ENCODE assay signal across 8 mouse cellular contexts in genomic region chr7:28169489-28170422, GRCm38 (mm10). TPM values are rescaled to one million over a fixed set of nuclear protein-coding genes. Genes with fewer than 3 reads are reported as not detected.
DNase-seq lines count a peak whose midpoint lies in the region; ATAC-seq and TF ChIP-seq lines count a peak whose summit lies in the region.

Fbl (plus strand) TSS chr7:28169710.

- H3K9ac ChIP-seq in heart, embryonic 12.5 days, result peak within 1 kb of the TSS; percentile 86
- peak within 1 kb of the TSS; percentile 66 for H3K9ac ChIP-seq in kidney, postnatal 0 days (ENCODE audit: low read depth, low read length)
- peak within 1 kb of the TSS; percentile 90 for H3K9ac ChIP-seq in liver, embryonic 11.5 days (ENCODE audit: low read depth, low read length)
- H3K9ac ChIP-seq in stomach, embryonic 14.5 days (replicated peaks; ENCODE audit: low read depth, low read length), result peak within 1 kb of the TSS; percentile 63

- H3K4me1 ChIP-seq in erythroblast, embryonic 14.5 days (ENCODE audit: control insufficient read depth), result peaks cover 48% of the 10 kb centered on the region
- H3K4me1 ChIP-seq in heart, embryonic 12.5 days (replicated peaks), result peaks cover 27% of the 10 kb centered on the region
- H3K4me1 ChIP-seq in kidney, postnatal 0 days (replicated peaks; ENCODE audit: insufficient read depth, low read length), result peaks cover 8% of the 10 kb centered on the region
- H3K4me1 ChIP-seq in liver, embryonic 11.5 days (replicated peaks; ENCODE audit: control insufficient read depth, insufficient read depth, low read length), result peaks cover 17% of the 10 kb centered on the region
- H3K4me1 ChIP-seq in stomach, embryonic 14.5 days (ENCODE audit: control insufficient read depth, insufficient read depth, low read length), result peaks cover 15% of the 10 kb centered on the region

- H3K27me3 ChIP-seq in C2C12 (ENCODE audit: control insufficient read depth, insufficient read depth, insufficient read length), result no peaks in the 10 kb centered on the region
- H3K27me3 ChIP-seq in erythroblast, embryonic 14.5 days (ENCODE audit: control insufficient read depth), result no peaks in the 10 kb centered on the region
- no peaks in the 10 kb centered on the region for H3K27me3 ChIP-seq in heart, embryonic 12.5 days (replicated peaks)
- no peaks in the 10 kb centered on the region for H3K27me3 ChIP-seq in kidney, postnatal 0 days (ENCODE audit: insufficient read depth, low read length)
- H3K27me3 ChIP-seq in liver, embryonic 11.5 days (replicated peaks; ENCODE audit: control insufficient read depth, insufficient read depth, low read length), result no peaks in the 10 kb centered on the region
- H3K27me3 ChIP-seq in stomach, embryonic 14.5 days (ENCODE audit: control insufficient read depth, insufficient read depth, low read length), result no peaks in the 10 kb centered on the region

- H3K79me2 ChIP-seq in C2C12 (ENCODE audit: control insufficient read depth, insufficient read depth), result peaks cover 55% of the 10 kb centered on the region

- TF ChIP-seq CTCF in C2C12 (IDR thresholded peaks at IDR 0.05; ENCODE audit: control insufficient read depth, insufficient read depth, insufficient read length), result no peak
- no peak for TF ChIP-seq CTCF in brain, embryonic 14.5 days (IDR thresholded peaks at IDR 0.05; ENCODE audit: borderline replicate concordance, extremely low read depth, insufficient read depth, insufficient read length)
- TF ChIP-seq CTCF in kidney, postnatal 0 days (IDR thresholded peaks at IDR 0.05; ENCODE audit: low read depth), result no peak

- peak; percentile 98 for DNase-seq in brain, embryonic 14.5 days (ENCODE audit: low read depth)
- peak; percentile 95 for DNase-seq in kidney, postnatal 0 days (ENCODE audit: low spot score)
- DNase-seq in liver, embryonic 11.5 days (ENCODE audit: low spot score), result peak; percentile 89
- peak; percentile 97 for DNase-seq in naive thymus-derived CD4-positive, alpha-beta T cell, adult 2 months (ENCODE audit: low read depth)

- WGBS in heart, embryonic 12.5 days, result under 1% methylated on average over 79 of the region's 80 CpGs
- under 1% methylated on average over 79 of the region's 80 CpGs for WGBS in kidney, postnatal 0 days
- under 1% methylated on average over 80 of the region's 80 CpGs for WGBS in liver, embryonic 11.5 days
- WGBS in stomach, embryonic 14.5 days, result under 1% methylated on average over 79 of the region's 80 CpGs

- H3K36me3 ChIP-seq in C2C12 (ENCODE audit: control insufficient read depth, insufficient read depth), result no peaks in the 10 kb centered on the region
- H3K36me3 ChIP-seq in erythroblast, embryonic 14.5 days (ENCODE audit: control insufficient read depth), result peaks cover 10% of the 10 kb centered on the region
- peaks cover 2% of the 10 kb centered on the region for H3K36me3 ChIP-seq in heart, embryonic 12.5 days
- H3K36me3 ChIP-seq in kidney, postnatal 0 days (ENCODE audit: insufficient read depth, low read length), result no peaks in the 10 kb centered on the region
- peaks cover under 1% of the 10 kb centered on the region; the same call in 1 of the 2 replicates for H3K36me3 ChIP-seq in liver, embryonic 11.5 days (ENCODE audit: control insufficient read depth, insufficient read depth, low read length)
- no peaks in the 10 kb centered on the region for H3K36me3 ChIP-seq in stomach, embryonic 14.5 days (ENCODE audit: control insufficient read depth, insufficient read depth, low read length)

- peak within 1 kb of the TSS; percentile 74 for H3K4me3 ChIP-seq in C2C12 (ENCODE audit: insufficient read depth, poor library complexity, severe bottlenecking)
- peak within 1 kb of the TSS; percentile 87 for H3K4me3 ChIP-seq in erythroblast, embryonic 14.5 days (replicated peaks)
- H3K4me3 ChIP-seq in heart, embryonic 12.5 days, result peak within 1 kb of the TSS; percentile 72
- H3K4me3 ChIP-seq in kidney, postnatal 0 days (replicated peaks; ENCODE audit: low read depth, low read length), result peak within 1 kb of the TSS; percentile 60
- peak within 1 kb of the TSS; percentile 89 for H3K4me3 ChIP-seq in liver, embryonic 11.5 days (ENCODE audit: low read depth, low read length)
- H3K4me3 ChIP-seq in stomach, embryonic 14.5 days (ENCODE audit: low read depth, low read length), result peak within 1 kb of the TSS; percentile 81

- TF ChIP-seq POLR2A in brain, embryonic 14.5 days (IDR thresholded peaks at IDR 0.05; ENCODE audit: borderline replicate concordance, extremely low read depth, insufficient read depth, insufficient read length, poor library complexity, severe bottlenecking), result peak; percentile 20; the same call in 1 of the 2 replicates

- peaks cover 50% of the 10 kb centered on the region for H3K79me3 ChIP-seq in C2C12 (ENCODE audit: low read depth)

- peak within 1 kb of the TSS; percentile 82 for H3K27ac ChIP-seq in heart, embryonic 12.5 days (ENCODE audit: poor library complexity, severe bottlenecking)
- H3K27ac ChIP-seq in kidney, postnatal 0 days, result peak within 1 kb of the TSS; percentile 89
- peak within 1 kb of the TSS; percentile 67 for H3K27ac ChIP-seq in liver, embryonic 11.5 days (ENCODE audit: low read depth, low read length)
- peak within 1 kb of the TSS; percentile 91 for H3K27ac ChIP-seq in stomach, embryonic 14.5 days (ENCODE audit: low read length)

- peak within 1 kb of the TSS; percentile 84 for H3ac ChIP-seq in C2C12 (ENCODE audit: control insufficient read depth, insufficient read length, low read depth)

- peak; percentile 93 for ATAC-seq in heart, embryonic 12.5 days (ENCODE audit: insufficient number of reproducible peaks, low FRiP score)
- ATAC-seq in kidney, postnatal 0 days (replicated peaks; ENCODE audit: low FRiP score, low read depth), result peak; percentile 92
- peak; percentile 85 for ATAC-seq in liver, embryonic 11.5 days (replicated peaks; ENCODE audit: low FRiP score)
- peak; percentile 86 for ATAC-seq in stomach, embryonic 14.5 days (ENCODE audit: insufficient number of reproducible peaks, insufficient read depth, low FRiP score, low read depth)

- peak within 1 kb of the TSS; percentile 88 for H3K4me2 ChIP-seq in heart, embryonic 12.5 days
- H3K4me2 ChIP-seq in kidney, postnatal 0 days (ENCODE audit: low read length), result peak within 1 kb of the TSS; percentile 77
- H3K4me2 ChIP-seq in liver, embryonic 11.5 days, result peak within 1 kb of the TSS; percentile 99
- peak within 1 kb of the TSS; percentile 83 for H3K4me2 ChIP-seq in stomach, embryonic 14.5 days (replicated peaks; ENCODE audit: low read depth, low read length)

- H3K9me3 ChIP-seq in erythroblast, embryonic 14.5 days (ENCODE audit: control insufficient read depth, low read length), result peaks cover 7% of the 10 kb centered on the region
- H3K9me3 ChIP-seq in heart, embryonic 12.5 days (replicated peaks), result peaks cover 5% of the 10 kb centered on the region
- no peaks in the 10 kb centered on the region for H3K9me3 ChIP-seq in kidney, postnatal 0 days (replicated peaks; ENCODE audit: low read length)
- H3K9me3 ChIP-seq in liver, embryonic 11.5 days (ENCODE audit: control insufficient read depth, low read length), result peaks cover 3% of the 10 kb centered on the region
- no peaks in the 10 kb centered on the region for H3K9me3 ChIP-seq in stomach, embryonic 14.5 days (ENCODE audit: control insufficient read depth, low read depth, low read length)

TF ChIP-seq in C2C12, 6 proteins besides CTCF, POLR2A, EP300 and RAD21:
- TF ChIP-seq USF1 (IDR thresholded peaks at IDR 0.05; ENCODE audit: low read depth) (peak; percentile 63), CEBPB (IDR thresholded peaks at IDR 0.05; ENCODE audit: low read depth) (no peak), MAX (IDR thresholded peaks at IDR 0.05) (peak; percentile 87)
TF ChIP-seq in C2C12: peak in this region for 2.

RNA-seq across cellular contexts. Expression of gene Fbl, which starts in this region (rescaled TPM):
- 410 TPM for polyA plus RNA-seq in C2C12 (2012; fragmentation: generic; extraction: Trizol)
- 177 and 202 TPM in 2 replicates for polyA plus RNA-seq in brain, embryonic 14.5 days (2012; rRNA removed)
- 18.4 TPM in 2 replicates for polyA plus RNA-seq in erythroblast, embryonic 14.5 days (2012)
- 92.1 TPM in 2 replicates for polyA plus RNA-seq in heart, embryonic 12.5 days (2016; fragmentation: Nextera tagmentation; extraction: Ambion mirVana)
- 111 and 114 TPM in 2 replicates for polyA plus RNA-seq in kidney, postnatal 0 days (2015; fragmentation: Nextera tagmentation; extraction: Ambion mirVana)
- 39.9 and 51.2 TPM in 2 replicates for polyA plus RNA-seq in liver, embryonic 11.5 days (2014; fragmentation: Nextera tagmentation; extraction: Ambion mirVana)
- polyA plus RNA-seq in stomach, embryonic 14.5 days (2014; fragmentation: Nextera tagmentation; extraction: Ambion mirVana), result 41.8 and 48.2 TPM in 2 replicates

Comparison
In these comparisons a context has a peak if more than half of its experiments do, and no peak if none do; other contexts are left out.
1. Peak in every context shown above with its lines: DNase-seq, ATAC-seq, H3K4me3 ChIP-seq and H3K27ac ChIP-seq.